Mouse (Mus musculus): ENCODE measurements around the gene Tbc1d8. TPM values are rescaled to one million over a fixed set of nuclear protein-coding genes. Genes with fewer than 3 reads are reported as not detected.

Tbc1d8 gene
- polyA plus RNA-seq, 1 experiment = 0.93 TPM

DNA sequence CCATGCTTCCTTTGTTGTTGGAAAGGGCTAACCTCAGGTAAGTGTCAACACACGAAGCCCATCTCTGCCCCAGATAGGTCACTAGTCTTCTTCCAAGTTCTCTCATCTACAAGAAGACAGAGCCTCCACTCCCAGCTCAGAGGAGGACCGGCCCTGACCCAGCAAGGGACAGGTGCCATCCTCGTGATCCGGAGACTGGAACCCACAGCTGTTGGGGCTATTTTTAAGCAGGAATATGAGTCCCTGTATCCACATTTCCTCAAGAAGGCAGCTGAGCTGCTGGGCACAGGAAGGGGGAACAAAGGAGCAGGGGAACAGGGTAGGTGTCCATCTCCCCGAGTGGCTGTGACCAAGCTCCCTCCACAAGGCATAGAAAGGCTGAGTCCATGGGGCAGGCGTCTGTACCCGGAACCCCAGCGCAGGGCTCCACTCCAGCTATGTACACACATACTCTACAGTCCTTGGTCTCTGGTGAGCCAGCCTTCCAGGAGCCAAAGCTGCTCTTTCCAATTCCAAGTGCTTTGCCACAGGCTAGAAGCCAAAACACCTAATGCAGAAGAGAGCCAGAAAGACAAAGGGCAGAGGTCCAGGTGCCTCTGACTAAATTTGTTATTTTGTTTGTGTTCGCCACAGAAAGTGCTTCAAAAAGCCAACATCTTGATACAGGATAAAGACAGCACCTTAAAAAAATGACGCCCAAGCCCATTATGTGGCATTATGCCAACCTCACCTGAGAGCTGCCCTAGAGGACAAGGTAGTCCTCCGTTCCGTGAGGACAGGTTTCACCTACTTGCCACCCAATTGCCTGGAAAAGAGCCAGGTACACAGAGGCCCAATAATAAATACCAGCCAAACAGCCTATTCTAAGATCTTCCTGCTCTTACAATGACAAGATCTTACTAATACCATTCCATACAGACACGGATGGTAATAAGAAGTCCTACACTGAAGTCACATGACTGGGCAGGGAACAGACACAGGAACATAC, 20.4 kb downstream of the Tbc1d8 start:
- TF ChIP-seq GATA1 (IDR thresholded peaks at IDR 0.05; ENCODE audit: low read length) = no peak

DNA sequence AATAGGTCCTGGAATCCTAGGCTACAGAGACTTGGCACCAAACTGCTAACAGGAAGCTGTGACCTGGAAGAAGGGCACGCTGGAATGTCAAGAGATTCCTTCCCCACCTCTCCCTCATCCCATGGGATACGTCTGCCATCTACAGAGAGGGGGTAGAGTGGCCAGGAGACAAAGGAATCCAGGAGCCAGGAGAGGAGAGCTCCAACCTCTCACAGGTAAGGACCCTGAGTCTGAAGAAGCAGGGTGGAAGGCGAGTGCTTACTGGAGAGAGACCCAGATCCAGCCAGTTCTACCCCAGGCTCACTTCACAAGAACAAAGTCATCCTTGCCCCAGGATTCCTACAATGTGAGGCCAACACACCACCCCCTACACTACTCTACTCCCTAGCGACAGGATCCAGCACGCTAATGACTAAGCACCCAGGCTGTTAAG, 22.1 kb downstream of the Tbc1d8 start:
- no peak for TF ChIP-seq GATA1 (IDR thresholded peaks at IDR 0.05; ENCODE audit: low read length)

- no peak for TF ChIP-seq GATA1 (IDR thresholded peaks at IDR 0.05; ENCODE audit: low read length)
These were observed 23.1 kb downstream of the Tbc1d8 start for GRCm38 (mm10) chr1:39455350-39456023.

- no peak for TF ChIP-seq GATA1 (IDR thresholded peaks at IDR 0.05; ENCODE audit: low read length)
These were observed 23.8 kb downstream of the Tbc1d8 start for GRCm38 (mm10) chr1:39454783-39455175.

- no peak for TF ChIP-seq GATA1 (IDR thresholded peaks at IDR 0.05; ENCODE audit: low read length)
These were observed 24.3 kb downstream of the Tbc1d8 start for GRCm38 (mm10) chr1:39454108-39454782.

GRCm38 (mm10) chr1:39452203-39452602, 26.4 kb downstream of the Tbc1d8 start:
- no peak for TF ChIP-seq GATA1 (IDR thresholded peaks at IDR 0.05; ENCODE audit: low read length)

DNA sequence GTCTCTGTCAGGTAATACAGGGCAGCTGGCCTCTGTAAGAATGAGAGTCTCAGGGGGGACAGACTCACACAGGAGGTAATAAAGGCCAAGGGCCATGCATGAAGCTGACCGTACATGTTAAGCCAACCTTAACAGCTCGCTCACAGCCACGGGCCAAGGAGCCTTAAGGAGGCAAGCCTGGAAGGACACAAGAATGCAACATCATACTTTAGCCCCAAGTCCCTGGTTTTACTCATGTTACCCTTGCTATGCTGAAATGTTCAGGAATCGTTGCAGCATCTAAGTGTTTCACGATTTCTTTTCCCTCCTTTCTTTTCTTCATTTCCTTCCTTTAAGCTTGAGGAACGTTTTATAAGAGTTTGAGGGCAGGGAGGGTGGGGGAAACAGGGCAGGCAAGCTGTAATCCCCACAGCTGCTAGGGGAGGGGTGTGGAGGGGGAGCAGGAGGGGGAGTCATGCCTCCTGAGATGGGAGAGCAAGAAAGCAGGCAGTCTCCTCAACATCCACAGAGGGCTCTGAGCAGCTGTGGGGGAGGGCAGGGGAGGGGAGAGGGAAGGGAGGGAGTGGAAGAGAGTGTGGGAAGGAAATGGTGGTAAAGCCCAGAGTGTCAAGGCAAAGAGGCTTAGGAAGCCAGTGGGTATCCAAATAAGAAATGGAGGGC, 28.4 kb downstream of the Tbc1d8 start:
- no peak for TF ChIP-seq GATA1 (IDR thresholded peaks at IDR 0.05; ENCODE audit: low read length)

DNA sequence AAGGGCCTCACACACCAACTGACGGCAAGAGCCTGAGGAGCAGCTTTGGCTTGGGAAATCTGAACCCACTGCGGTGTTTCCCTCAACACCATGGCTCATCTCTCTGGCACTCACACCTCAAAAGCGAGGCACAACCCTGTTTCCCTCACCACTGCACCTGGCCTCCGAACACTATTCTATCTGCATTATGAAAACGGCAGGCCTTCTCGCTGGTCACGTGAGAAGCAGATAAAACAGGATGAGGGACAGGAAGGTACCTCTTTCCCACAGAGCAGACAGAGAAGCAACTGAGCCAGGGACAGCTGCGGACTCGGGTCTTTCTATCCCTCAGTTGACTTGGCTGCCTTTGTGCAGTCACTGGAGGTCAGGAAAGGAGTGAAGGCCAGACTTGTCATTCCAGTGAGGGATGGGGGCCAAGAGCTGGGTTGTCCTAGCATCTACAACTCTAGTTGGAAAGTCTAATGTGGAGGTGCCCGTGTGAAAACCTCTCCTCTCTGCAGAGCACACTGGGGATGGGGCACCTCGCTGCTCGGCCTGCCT, 29.2 kb downstream of the Tbc1d8 start:
- no peak for TF ChIP-seq GATA1 (IDR thresholded peaks at IDR 0.05; ENCODE audit: low read length)

DNA sequence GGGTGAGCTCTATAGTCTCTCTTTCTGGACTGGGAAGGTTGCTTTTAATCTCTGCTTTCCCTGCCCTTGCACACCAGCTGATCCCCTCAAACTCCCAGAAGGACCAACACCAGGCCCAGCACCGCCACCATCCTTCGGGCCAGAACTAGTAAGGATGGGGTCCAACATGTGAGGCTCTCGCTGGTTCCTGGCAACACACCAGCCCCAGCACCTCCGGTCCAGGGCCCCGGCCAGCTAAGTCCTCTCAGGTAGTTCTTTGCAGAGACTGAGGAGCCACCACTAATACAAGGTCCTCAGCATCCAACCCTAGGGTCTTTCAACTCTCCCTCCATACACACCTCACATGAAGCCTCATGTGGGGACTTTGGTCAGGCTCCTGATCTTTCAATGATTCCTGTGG, 29.7 kb downstream of the Tbc1d8 start:
- no peak for TF ChIP-seq GATA1 (IDR thresholded peaks at IDR 0.05; ENCODE audit: low read length)

GRCm38 (mm10) chr1:39448238-39448637, 30.3 kb downstream of the Tbc1d8 start:
- TF ChIP-seq GATA1 (IDR thresholded peaks at IDR 0.05; ENCODE audit: low read length) = no peak

- TF ChIP-seq GATA1 (IDR thresholded peaks at IDR 0.05; ENCODE audit: low read length) = no peak
These were observed 32.4 kb downstream of the Tbc1d8 start for GRCm38 (mm10) chr1:39446178-39446577.

DNA sequence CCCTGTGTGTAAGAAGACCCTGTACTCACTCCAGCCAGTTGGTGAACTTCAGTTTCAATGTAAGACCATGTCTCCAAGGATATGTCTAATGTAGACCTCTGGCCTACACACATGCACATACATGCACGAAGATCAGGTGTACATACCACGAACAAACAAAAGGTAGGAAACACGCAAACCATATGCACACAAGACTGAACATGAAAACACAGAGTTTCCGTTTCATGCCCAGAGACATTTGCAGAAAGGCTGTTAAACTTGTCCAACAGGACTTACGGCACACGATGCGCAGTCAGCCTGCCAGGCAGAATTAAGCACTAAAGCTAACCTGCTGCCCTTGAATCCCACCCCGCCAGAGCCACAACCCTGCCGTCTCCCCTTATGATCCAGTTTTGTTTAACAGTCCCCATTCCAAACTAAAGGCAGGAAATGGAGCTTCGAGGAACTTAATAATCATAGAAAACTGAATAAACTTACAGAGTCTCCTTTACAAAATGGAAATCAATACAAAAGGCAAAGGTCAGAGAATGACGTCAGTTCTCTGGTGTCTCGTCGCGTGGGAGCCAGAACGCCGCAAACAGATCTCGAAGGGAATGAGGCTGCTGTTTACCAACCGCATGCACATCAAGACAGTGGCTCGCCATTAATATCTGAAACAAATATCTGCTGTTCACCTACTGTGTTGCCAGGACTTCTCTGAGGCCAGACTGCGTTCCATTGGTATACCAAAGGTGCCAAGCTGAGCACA, 33.1 kb downstream of the Tbc1d8 start:
- TF ChIP-seq GATA1 (IDR thresholded peaks at IDR 0.05; ENCODE audit: low read length) = no peak

GRCm38 (mm10) chr1:39443764-39444163, 34.8 kb downstream of the Tbc1d8 start:
- TF ChIP-seq GATA1 (IDR thresholded peaks at IDR 0.05; ENCODE audit: low read length) = no peak

DNA sequence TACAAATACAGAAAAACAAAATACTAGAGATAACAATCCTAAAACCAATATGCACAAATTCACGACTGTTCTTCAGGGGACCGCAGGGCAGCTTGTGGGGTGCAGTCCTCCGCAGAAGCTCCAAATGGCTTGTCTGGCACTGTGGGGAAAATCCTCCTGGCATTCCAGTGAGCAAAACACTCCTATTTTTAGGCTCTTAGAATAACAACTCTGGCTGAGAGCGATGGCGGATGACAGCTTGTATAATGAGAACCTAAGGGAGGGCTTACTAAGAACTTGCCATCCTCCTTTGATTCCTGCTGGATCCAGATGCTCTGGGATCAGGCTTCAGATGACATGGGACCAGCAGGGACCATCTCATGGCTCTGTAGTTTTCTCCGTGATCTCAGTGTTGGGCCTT, 36.9 kb downstream of the Tbc1d8 start:
- no peak for TF ChIP-seq GATA1 (IDR thresholded peaks at IDR 0.05; ENCODE audit: low read length)

Measured in G1E-ER4 (cell line).